8 mouse cellular contexts compared by ENCODE assay signal in genomic region chrX:48234417-48234816, GRCm38 (mm10). TPM values are rescaled to one million over a fixed set of nuclear protein-coding genes. Genes with fewer than 3 reads are reported as not detected.
DNase-seq lines count a peak whose midpoint lies in the region; ATAC-seq and TF ChIP-seq lines count a peak whose summit lies in the region.

No protein-coding gene starts in this region.

- 0 out of 2 replicates have a peak, but pooled peaks have one; percentile 17 for TF ChIP-seq EP300 in lung, postnatal 0 days (IDR thresholded peaks at IDR 0.05)

- no peak overlapping the region for H3K4me2 ChIP-seq in lung, postnatal 0 days (replicated peaks; ENCODE audit: low read depth, low read length)

- no peaks in the 10 kb centered on the region for H3K4me1 ChIP-seq in heart, embryonic 10.5 days
- no peaks in the 10 kb centered on the region for H3K4me1 ChIP-seq in lung, postnatal 0 days (ENCODE audit: insufficient read depth, low read depth, low read length)
- no peaks in the 10 kb centered on the region for H3K4me1 ChIP-seq in midbrain, embryonic 10.5 days

- no peaks in the 10 kb centered on the region for H3K36me3 ChIP-seq in heart, embryonic 10.5 days
- H3K36me3 ChIP-seq in lung, postnatal 0 days (ENCODE audit: insufficient read depth, low read length): no peaks in the 10 kb centered on the region
- H3K36me3 ChIP-seq in midbrain, embryonic 10.5 days: no peaks in the 10 kb centered on the region

- H3K27me3 ChIP-seq in heart, embryonic 10.5 days (ENCODE audit: insufficient read depth, poor library complexity, severe bottlenecking): no peaks in the 10 kb centered on the region
- H3K27me3 ChIP-seq in lung, postnatal 0 days (replicated peaks; ENCODE audit: insufficient read depth, low read length): no peaks in the 10 kb centered on the region
- no peaks in the 10 kb centered on the region for H3K27me3 ChIP-seq in midbrain, embryonic 10.5 days (ENCODE audit: low read depth, poor library complexity, severe bottlenecking)

- H3K9ac ChIP-seq in lung, postnatal 0 days (replicated peaks; ENCODE audit: low read depth): no peak overlapping the region

- DNase-seq in heart, adult 9 months (ENCODE audit: low spot score in 2 of 2): peak; percentile 17 to 18
- no peak for DNase-seq in heart, embryonic 10.5 days (ENCODE audit: low spot score)
- DNase-seq in lung, postnatal 0 days (ENCODE audit: low spot score): peak; percentile 71
- DNase-seq in thymus, adult 18-20 months: peak; percentile 23 to 65
- no peak for DNase-seq in midbrain, embryonic 10.5 days (ENCODE audit: low spot score)
- no peak for DNase-seq in right cerebral cortex, postnatal 10 days (ENCODE audit: low spot score in 2 of 2)
- DNase-seq in adrenal gland, postnatal 10 days: no peak

- no peak overlapping the region for H3K27ac ChIP-seq in heart, embryonic 10.5 days
- H3K27ac ChIP-seq in lung, postnatal 0 days (ENCODE audit: low read length): no peak overlapping the region
- H3K27ac ChIP-seq in midbrain, embryonic 10.5 days (replicated peaks): no peak overlapping the region

- WGBS in heart, embryonic 10.5 days: 55% methylated on average over 7 of the region's 7 CpGs
- 25% methylated on average over 7 of the region's 7 CpGs for WGBS in lung, postnatal 0 days
- WGBS in midbrain, embryonic 10.5 days: 75% methylated on average over 7 of the region's 7 CpGs

- no peaks in the 10 kb centered on the region for H3K9me3 ChIP-seq in heart, embryonic 10.5 days
- no peaks in the 10 kb centered on the region for H3K9me3 ChIP-seq in lung, postnatal 0 days (ENCODE audit: low read length)
- H3K9me3 ChIP-seq in midbrain, embryonic 10.5 days (replicated peaks): no peaks in the 10 kb centered on the region

- no peak overlapping the region for H3K4me3 ChIP-seq in heart, embryonic 10.5 days
- no peak overlapping the region for H3K4me3 ChIP-seq in lung, postnatal 0 days (ENCODE audit: low read depth, low read length)
- no peak overlapping the region for H3K4me3 ChIP-seq in midbrain, embryonic 10.5 days

- ATAC-seq in granulocyte monocyte progenitor cell, adult 5-6 weeks (replicated peaks; ENCODE audit: poor library complexity, severe bottlenecking): peak; percentile 100
- ATAC-seq in lung, postnatal 0 days: peak; percentile 82

- TF ChIP-seq CTCF in lung, postnatal 0 days (IDR thresholded peaks at IDR 0.05): no peak

RNA-seq across cellular contexts. Expression of gene Utp14a, which starts 22.2 kb away (rescaled TPM):
- 11.5 and 16.5 TPM in 2 replicates for polyA plus RNA-seq in heart, embryonic 10.5 days (2016; fragmentation: Nextera tagmentation; extraction: Ambion mirVana)
- 39.7 and 45.3 TPM in 2 replicates for total RNA-seq in granulocyte monocyte progenitor cell, adult 5-6 weeks (2014; fragmentation: Nextera tagmentation)
- total RNA-seq in granulocyte monocyte progenitor cell, adult 5-6 weeks (2017): 91.9 and 95.0 TPM in 2 replicates
- 11.0 and 11.5 TPM in 2 replicates for polyA plus RNA-seq in lung, postnatal 0 days (2015; fragmentation: Nextera tagmentation; extraction: Ambion mirVana)
- polyA plus RNA-seq in midbrain, embryonic 10.5 days (2016; fragmentation: Nextera tagmentation; extraction: Ambion mirVana): 19.7 and 22.8 TPM in 2 replicates
- 10 to 100 TPM; 14.9 to 18.5 TPM for total RNA-seq in adrenal gland, postnatal 10 days (2021)

RNA-seq across cellular contexts. Expression of gene Zdhhc9, which starts 25.7 kb away (rescaled TPM):
- 2.0 and 2.9 TPM in 2 replicates for polyA plus RNA-seq in heart, embryonic 10.5 days (2016; fragmentation: Nextera tagmentation; extraction: Ambion mirVana)
- 22.9 and 26.2 TPM in 2 replicates for total RNA-seq in granulocyte monocyte progenitor cell, adult 5-6 weeks (2014; fragmentation: Nextera tagmentation)
- 5.6 and 8.3 TPM in 2 replicates for total RNA-seq in granulocyte monocyte progenitor cell, adult 5-6 weeks (2017)
- polyA plus RNA-seq in lung, postnatal 0 days (2015; fragmentation: Nextera tagmentation; extraction: Ambion mirVana): 3.9 and 4.2 TPM in 2 replicates
- 2.2 and 3.4 TPM in 2 replicates for polyA plus RNA-seq in midbrain, embryonic 10.5 days (2016; fragmentation: Nextera tagmentation; extraction: Ambion mirVana)
- total RNA-seq in adrenal gland, postnatal 10 days (2021): 10 to 100 TPM; 19.1 to 21.0 TPM

Comparison
In these comparisons a context has a peak if more than half of its experiments do, and no peak if none do; other contexts are left out.
1. DNase-seq: peak in heart, adult 9 months (2 of 2), lung, postnatal 0 days (single experiment) and thymus, adult 18-20 months (2 of 2); none in heart, embryonic 10.5 days (single experiment), midbrain, embryonic 10.5 days (single experiment), right cerebral cortex, postnatal 10 days (0 of 2) and adrenal gland, postnatal 10 days (single experiment).